Mouse (Mus musculus) heart, postnatal 36 days (tissue): ENCODE measurements around the gene Srp9. TPM values are rescaled to one million over a fixed set of nuclear protein-coding genes. Genes with fewer than 3 reads are reported as not detected.

ENCODE experiments used
- DNase-seq, 2 experiments: peaks; one replicate each; pipeline ENCODE4 v3.0.0; 2021 to 2022
- intact Hi-C: fragments of 180-260 bp; cut with DNase I; formaldehyde crosslinking; loops from one replicate; pipeline ENCODE4 v1.15.1; 2025
- total RNA-seq, 2 experiments: library from RNA; stranded (reverse); gene quantifications; 2 replicates each; pipeline ENCODE4 v1.2.3; 2021

The Srp9 gene
- total RNA-seq = 10 to 100 TPM; 44.8 to 45.3 TPM

GRCm38 (mm10) chr1:182124506-182124905 lies at the start of gene Srp9:
Srp9 (plus strand) TSS chr1:182124737.
- intact Hi-C loops = loop anchor here (10.0 kb wide), 1 partner anchor 410 kb away; no protein-coding TSS in a partner anchor
- peak; percentile 97 to 98 for DNase-seq

- intact Hi-C loops = loop anchor here (2.0 kb wide), 1 partner anchor 21 kb away; no protein-coding TSS in a partner anchor
- DNase-seq = peak in 1 of 2 experiments; percentile 32
Observed at GRCm38 (mm10) chr1:182081744-182082419, 42.7 kb upstream of the Srp9 start.

- no peak for DNase-seq
- intact Hi-C loops = no loop called here
Observed at GRCm38 (mm10) chr1:182083459-182083858, 41.1 kb upstream of the Srp9 start.

- intact Hi-C loops = no loop called here
- DNase-seq = no peak
Observed at GRCm38 (mm10) chr1:182086759-182087158, 37.8 kb upstream of the Srp9 start.

GRCm38 (mm10) chr1:182087351-182087750 lies 37.2 kb upstream of the Srp9 start:
- intact Hi-C loops = no loop called here
- DNase-seq = no peak

- intact Hi-C loops = no loop called here
- DNase-seq = no peak
Observed at GRCm38 (mm10) chr1:182087753-182088633, 36.5 kb upstream of the Srp9 start.

- DNase-seq = peak in 1 of 2 experiments; percentile 58
- intact Hi-C loops = no loop called here
Observed at GRCm38 (mm10) chr1:182088844-182089418, 35.6 kb upstream of the Srp9 start.

GRCm38 (mm10) chr1:182089600-182090297 lies 34.8 kb upstream of the Srp9 start:
- DNase-seq = no peak
- intact Hi-C loops = no loop called here

- no peak for DNase-seq
- intact Hi-C loops = no loop called here
Observed at GRCm38 (mm10) chr1:182090298-182090677, 34.2 kb upstream of the Srp9 start.

GRCm38 (mm10) chr1:182091261-182091660 lies 33.3 kb upstream of the Srp9 start:
- DNase-seq = no peak
- intact Hi-C loops = no loop called here

- intact Hi-C loops = no loop called here
Observed at GRCm38 (mm10) chr1:182091746-182092412, 32.7 kb upstream of the Srp9 start.

GRCm38 (mm10) chr1:182092413-182092800 lies 32.1 kb upstream of the Srp9 start:
- intact Hi-C loops = no loop called here
- no peak for DNase-seq

More at GRCm38 (mm10) chr1:182091746-182092412, 32.7 kb upstream of the Srp9 start:
- DNase-seq = no peak

- no peak for DNase-seq
- intact Hi-C loops = no loop called here
Observed at GRCm38 (mm10) chr1:182093407-182093806, 31.1 kb upstream of the Srp9 start.

GRCm38 (mm10) chr1:182094473-182095136 lies 29.9 kb upstream of the Srp9 start:
- no peak for DNase-seq
- intact Hi-C loops = no loop called here

GRCm38 (mm10) chr1:182095240-182095741 lies 29.2 kb upstream of the Srp9 start:
- intact Hi-C loops = no loop called here
- peak in 1 of 2 experiments; percentile 19 for DNase-seq

- intact Hi-C loops = no loop called here
- DNase-seq = no peak
Observed at GRCm38 (mm10) chr1:182096707-182097106, 27.8 kb upstream of the Srp9 start.

GRCm38 (mm10) chr1:182099062-182099461 lies 25.5 kb upstream of the Srp9 start:
- DNase-seq = no peak
- intact Hi-C loops = no loop called here

GRCm38 (mm10) chr1:182100403-182100802 lies 24.1 kb upstream of the Srp9 start:
- intact Hi-C loops = no loop called here

GRCm38 (mm10) chr1:182101468-182101867 lies 23.1 kb upstream of the Srp9 start:
- intact Hi-C loops = no loop called here
- no peak for DNase-seq

More at GRCm38 (mm10) chr1:182100403-182100802, 24.1 kb upstream of the Srp9 start:
- DNase-seq = no peak
